Mouse (Mus musculus) kidney, embryonic 16.5 days (tissue): ENCODE results near the gene Vmn1r16. TPM values are rescaled to one million over a fixed set of nuclear protein-coding genes. Genes with fewer than 3 reads are reported as not detected.

ENCODE experiments used
- polyA plus RNA-seq: library from polyadenylated mRNA; unstranded; fragments of >200 nt; fragmentation: Nextera tagmentation; extraction: Ambion mirVana; gene quantifications from 2 replicates; pipeline ENCODE4 v1.2.1, GENCODE M21; 2015

Vmn1r16 gene
- polyA plus RNA-seq, 1 experiment from 2014 or later = not detected

Other genes starting within 250 kb of the Vmn1r16 start
- not detected in 2 replicates for gene Vmn1r10, start 220.0 kb downstream of the Vmn1r16 start, polyA plus RNA-seq
- gene Vmn1r11, start 196.0 kb downstream of the Vmn1r16 start, polyA plus RNA-seq = not detected in 2 replicates
- gene Vmn1r12, start 172.6 kb downstream of the Vmn1r16 start, polyA plus RNA-seq = not detected in 2 replicates
- not detected in 2 replicates for gene Vmn1r13, start 126.2 kb downstream of the Vmn1r16 start, polyA plus RNA-seq
- gene Vmn1r14, start 97.8 kb downstream of the Vmn1r16 start, polyA plus RNA-seq = not detected in 2 replicates
- not detected in 2 replicates for gene Vmn1r15, start 71.5 kb downstream of the Vmn1r16 start, polyA plus RNA-seq
- not detected in 2 replicates for gene Vmn1r17, start 34.2 kb upstream of the Vmn1r16 start, polyA plus RNA-seq
- gene Vmn1r18, start 66.3 kb upstream of the Vmn1r16 start, polyA plus RNA-seq = not detected in 2 replicates
- not detected in 2 replicates for gene Vmn1r19, start 74.3 kb upstream of the Vmn1r16 start, polyA plus RNA-seq
- gene Vmn1r20, start 99.4 kb upstream of the Vmn1r16 start, polyA plus RNA-seq = not detected in 2 replicates
- 3.8 and 5.4 TPM in 2 replicates for gene Ppm1k, start 206.0 kb upstream of the Vmn1r16 start, polyA plus RNA-seq